Mouse (Mus musculus) embryo, embryonic 11.5 days (tissue): Measurements from ENCODE around the gene Stambpl1.

Experiments used
- DNase-seq: peaks from one replicate; pipeline ENCODE4 v3.0.0-alpha.2; 2012; ENCODE audit warnings: low read depth, low spot score

The Stambpl1 gene

DNA sequence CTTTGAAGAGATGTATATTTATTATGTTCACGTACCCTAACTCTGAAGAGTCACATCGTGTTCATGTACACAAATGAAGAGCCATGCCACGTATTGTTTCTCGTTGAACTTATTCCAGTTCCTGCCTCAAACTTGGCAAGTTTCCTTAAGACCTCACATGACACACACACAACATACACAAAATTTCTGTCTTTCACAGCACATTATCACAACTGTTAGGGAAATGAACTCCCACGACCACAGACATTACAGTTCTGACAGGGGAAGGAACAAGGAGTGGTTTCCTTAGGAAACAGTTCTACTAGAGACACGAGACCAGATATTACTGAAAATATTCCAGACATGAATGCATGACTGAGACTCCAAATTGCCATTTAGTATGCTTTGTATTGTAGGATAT is 91.6 kb downstream of the Stambpl1 start:
- no peak for DNase-seq

- no peak for DNase-seq
Measured at GRCm38 (mm10) chr19:34284383-34284782, 92.4 kb downstream of the Stambpl1 start.

DNA sequence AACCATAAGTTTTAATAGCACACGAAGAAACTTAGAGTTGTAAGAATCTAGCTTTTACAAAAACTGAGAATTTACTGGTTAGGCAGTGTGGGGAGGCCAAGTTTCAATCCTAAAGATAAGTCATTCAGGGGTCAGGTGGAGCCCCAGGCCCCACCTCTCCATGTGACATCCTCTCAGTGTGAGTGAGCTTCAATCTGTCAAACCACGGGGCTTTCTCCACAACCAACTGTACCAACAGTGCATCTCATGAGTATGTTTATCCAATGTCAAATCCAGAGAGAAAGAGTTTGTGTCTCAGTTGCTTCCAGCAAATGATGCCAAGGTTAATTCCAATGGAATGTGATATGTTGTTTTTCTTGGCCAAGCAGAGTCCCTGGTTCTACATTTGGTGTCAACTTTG is 92.8 kb downstream of the Stambpl1 start:
- DNase-seq: no peak

- no peak for DNase-seq
Measured at GRCm38 (mm10) chr19:34287221-34287620, 95.2 kb downstream of the Stambpl1 start.

GRCm38 (mm10) chr19:34287656-34288415 is 95.8 kb downstream of the Stambpl1 start:
- no peak for DNase-seq

GRCm38 (mm10) chr19:34288696-34289095 is 96.7 kb downstream of the Stambpl1 start:
- no peak for DNase-seq
